Mouse (Mus musculus) megakaryocyte, adult 5-6 weeks (primary cell): ENCODE measurements around the gene Twf1. TPM values are rescaled to one million over a fixed set of nuclear protein-coding genes. Genes with fewer than 3 reads are reported as not detected.
A peak's percentile ranks its signal among the peaks of the same experiment; 100 is the strongest.

Source experiments
- ATAC-seq: 2 replicates; pipeline ENCODE4 v1.8.0; 2016; ENCODE audit warnings: mild to moderate bottlenecking, inconsistent platforms; ENCODE audit not compliant: poor library complexity, severe bottlenecking
- total RNA-seq, 2 experiments: library from RNA; stranded (forward) in 1 of 2; stranded (reverse) in 1 of 2; fragments of 153-499, 151-499 nt in 1 of 2; fragments of 221-1000, 200-1000 nt in 1 of 2; gene quantifications; 2 replicates each; pipeline versions ENCODE4 v1.2.3 to v1.2.4; 2015 to 2017

Gene Twf1
- total RNA-seq (2015) (39.8 and 43.4 TPM in 2 replicates), total RNA-seq (2017) (26.8 and 37.1 TPM in 2 replicates)

GRCm38 (mm10) chr15:94589219-94590075, at the start of gene Twf1:
Twf1 (minus strand) TSS chr15:94589889.
- ATAC-seq = peak; percentile 98

GRCm38 (mm10) chr15:94639126-94639525, 49.4 kb upstream of the Twf1 start:
- ATAC-seq = no peak

- no peak for ATAC-seq
Measured at GRCm38 (mm10) chr15:94638207-94638606, 48.5 kb upstream of the Twf1 start.

GRCm38 (mm10) chr15:94634524-94634923, 44.8 kb upstream of the Twf1 start:
- ATAC-seq = no peak

- ATAC-seq = no peak
Measured at GRCm38 (mm10) chr15:94630553-94630952, 40.9 kb upstream of the Twf1 start.

GRCm38 (mm10) chr15:94628830-94629601, 39.3 kb upstream of the Twf1 start, which contains the start of gene Tmem117:
Tmem117 (plus strand) TSS chr15:94629232.
- no peak for ATAC-seq

- ATAC-seq = no peak
Measured at GRCm38 (mm10) chr15:94628463-94628829, 38.8 kb upstream of the Twf1 start.

- ATAC-seq = no peak
Measured at GRCm38 (mm10) chr15:94620909-94621308, 31.2 kb upstream of the Twf1 start.

- no peak for ATAC-seq
Measured at GRCm38 (mm10) chr15:94616036-94616435, 26.3 kb upstream of the Twf1 start.

GRCm38 (mm10) chr15:94607768-94608167, 18.1 kb upstream of the Twf1 start:
- no peak for ATAC-seq

GRCm38 (mm10) chr15:94602441-94602840, 12.8 kb upstream of the Twf1 start:
- ATAC-seq = no peak

GRCm38 (mm10) chr15:94601339-94601738, 11.7 kb upstream of the Twf1 start:
- peak; percentile 82 for ATAC-seq

- ATAC-seq = no peak
Measured at GRCm38 (mm10) chr15:94600145-94600707, 10.5 kb upstream of the Twf1 start.

- no peak for ATAC-seq
Measured at GRCm38 (mm10) chr15:94593586-94593985, 3.9 kb upstream of the Twf1 start.

GRCm38 (mm10) chr15:94591356-94591755, 1.7 kb upstream of the Twf1 start:
- no peak for ATAC-seq

GRCm38 (mm10) chr15:94590083-94590482, 394 bp upstream of the Twf1 start:
- ATAC-seq = no peak

- no peak for ATAC-seq
Measured at GRCm38 (mm10) chr15:94587826-94588715, 1.6 kb downstream of the Twf1 start.

GRCm38 (mm10) chr15:94584738-94585137, 5.0 kb downstream of the Twf1 start:
- ATAC-seq = no peak

- ATAC-seq = no peak
Measured at GRCm38 (mm10) chr15:94583153-94583552, 6.5 kb downstream of the Twf1 start.

- no peak for ATAC-seq
Measured at GRCm38 (mm10) chr15:94582000-94582593, 7.6 kb downstream of the Twf1 start.
